Mouse (Mus musculus) layer of hippocampus, postnatal 14 days (tissue): ENCODE data around the gene Krtap27-1. TPM values are rescaled to one million over a fixed set of nuclear protein-coding genes. Genes with fewer than 3 reads are reported as not detected.

Experiments used
- total RNA-seq, 2 experiments: library from RNA; stranded (reverse); gene quantifications; 2 replicates each; pipeline ENCODE4 v1.2.3; 2021

The Krtap27-1 gene
- total RNA-seq, 2 experiments from 2014 or later: not detected

Other genes starting within 250 kb of the Krtap27-1 start
- gene Cldn17, start 164.7 kb downstream of the Krtap27-1 start, total RNA-seq: not detected
- not detected for gene Cldn8, start 108.5 kb downstream of the Krtap27-1 start, total RNA-seq
- gene Krtap24-1, start 59.4 kb downstream of the Krtap27-1 start, total RNA-seq: not detected
- not detected for gene 2310079G19Rik, start 44.0 kb downstream of the Krtap27-1 start, total RNA-seq
- not detected for gene Krtap26-1, start 23.9 kb downstream of the Krtap27-1 start, total RNA-seq
- not detected for gene 2310061N02Rik, start 36.3 kb upstream of the Krtap27-1 start, total RNA-seq
- gene Krtap13-1, start 57.2 kb upstream of the Krtap27-1 start, total RNA-seq: not detected
- gene Krtap13, start 80.0 kb upstream of the Krtap27-1 start, total RNA-seq: not detected
- not detected for gene 2310034C09Rik, start 87.2 kb upstream of the Krtap27-1 start, total RNA-seq
- gene 2310057N15Rik, start 102.5 kb upstream of the Krtap27-1 start, total RNA-seq: not detected
- gene Gm5965, start 106.2 kb upstream of the Krtap27-1 start, total RNA-seq: not detected
- not detected for gene Gm20741, start 140.5 kb upstream of the Krtap27-1 start, total RNA-seq
- not detected for gene Krtap15, start 148.5 kb upstream of the Krtap27-1 start, total RNA-seq
- not detected for gene Krtap14, start 154.5 kb upstream of the Krtap27-1 start, total RNA-seq
- gene Krtap19-1, start 197.7 kb upstream of the Krtap27-1 start, total RNA-seq: not detected
- not detected for gene Krtap19-2, start 202.6 kb upstream of the Krtap27-1 start, total RNA-seq
- gene Krtap19-3, start 206.4 kb upstream of the Krtap27-1 start, total RNA-seq: not detected
- not detected for gene Krtap19-4, start 213.4 kb upstream of the Krtap27-1 start, total RNA-seq
- gene Krtap19-5, start 224.8 kb upstream of the Krtap27-1 start, total RNA-seq: not detected